Mouse (Mus musculus) subcutaneous adipose tissue, adult 2 months (tissue): ENCODE results near the gene Wnt5b. TPM values are rescaled to one million over a fixed set of nuclear protein-coding genes. Genes with fewer than 3 reads are reported as not detected.

Source experiments
- polyA plus RNA-seq: library from polyadenylated mRNA; depleted of rRNA; stranded (reverse); fragments of >200 nt; gene quantifications from 2 replicates; pipeline ENCODE4 v1.2.3, GENCODE M21; 2012; ENCODE audit warnings: low replicate concordance; rRNA removed

Wnt5b gene
- 1.3 and 12.7 TPM in 2 replicates for polyA plus RNA-seq

GRCm38 (mm10) chr6:119543803-119544517 lies at the start of gene Wnt5b:
Gene Wnt5b (minus strand): TSS chr6:119544347.

GRCm38 (mm10) chr6:119479343-119479875 lies 64.7 kb downstream of the Wnt5b start, which contains the start of gene Fbxl14:
Gene Fbxl14 (plus strand): TSS chr6:119479668.

GRCm38 (mm10) chr6:119417354-119417753 lies 126.8 kb downstream of the Wnt5b start, which contains the start of gene Adipor2:
Gene Adipor2 (minus strand): TSS chr6:119417704.

Other genes starting within 250 kb of the Wnt5b start
- 0.14 and 1.5 TPM in 2 replicates for gene Lrtm2, start 213.6 kb downstream of the Wnt5b start, polyA plus RNA-seq
- gene Adipor2, start 126.6 kb downstream of the Wnt5b start, polyA plus RNA-seq: 188 and 313 TPM in 2 replicates
- 33.5 and 62.2 TPM in 2 replicates for gene Fbxl14, start 64.7 kb downstream of the Wnt5b start, polyA plus RNA-seq